Mouse (Mus musculus): ENCODE measurements around the gene Fry. TPM values are rescaled to one million over a fixed set of nuclear protein-coding genes. Genes with fewer than 3 reads are reported as not detected.

Gene Fry
- total and polyA plus RNA-seq, 3 experiments = 1.9 to 2.3 TPM; not detected in 1

DNA sequence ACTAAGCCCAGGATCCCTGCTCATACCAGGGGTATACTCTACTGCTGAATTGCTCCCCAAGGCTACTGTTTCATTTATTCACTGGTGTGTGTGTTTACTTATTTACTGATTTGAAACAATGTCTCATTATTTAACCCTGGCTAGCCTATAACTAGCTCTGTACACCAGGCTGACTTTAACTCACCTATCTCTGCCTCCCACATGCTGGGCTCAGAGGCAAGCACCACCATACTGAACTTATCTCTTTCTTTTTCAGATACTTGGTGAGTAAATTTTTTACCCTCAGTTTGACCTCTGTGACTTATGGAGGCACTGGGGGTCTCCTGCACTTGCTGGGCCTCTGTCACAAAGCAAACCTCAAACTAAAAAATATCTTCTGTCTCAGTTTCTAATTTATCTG is 252.4 kb downstream of the Fry start:
- Histone ChIP-seq H3K9ac (ENCODE audit: control insufficient read depth, low read depth, low read length, poor library complexity, severe bottlenecking) (no peak overlapping the region), H3K4me3 (ENCODE audit: control insufficient read depth in 1 of 2, insufficient read depth in 1 of 2, low read depth in 2 of 2, low read length in 2 of 2) (no peak overlapping the region), H3K4me1 (ENCODE audit: control insufficient read depth in 1 of 2, insufficient read depth in 2 of 2, low read length in 2 of 2) (no peaks in the 10 kb centered on the region; a peak in 1 of 4 replicates), H3K9me3 (replicated peaks; ENCODE audit: insufficient read depth, low read length) (no peaks in the 10 kb centered on the region), H3K36me3 (ENCODE audit: control insufficient read depth in 1 of 2, insufficient read depth in 2 of 2, low read length in 2 of 2) (0 out of 4 replicates have a peak, but pooled peaks cover 0 to 2% of the 10 kb centered on the region in 2 experiments), H3K79me2 (ENCODE audit: control insufficient read depth, insufficient read depth, low read length, poor library complexity) (no peaks in the 10 kb centered on the region), H3K27me3 (ENCODE audit: control insufficient read depth in 1 of 2, insufficient read depth in 2 of 2, low read length in 2 of 2) (no peaks in the 10 kb centered on the region), H3K27ac (ENCODE audit: control insufficient read depth, low read depth, low read length) (no peak overlapping the region)
- TF ChIP-seq SIN3A (IDR thresholded peaks at IDR 0.05; ENCODE audit: low read length) = no peak
- no peak for DNase-seq (ENCODE audit: low read depth, low spot score)

DNA sequence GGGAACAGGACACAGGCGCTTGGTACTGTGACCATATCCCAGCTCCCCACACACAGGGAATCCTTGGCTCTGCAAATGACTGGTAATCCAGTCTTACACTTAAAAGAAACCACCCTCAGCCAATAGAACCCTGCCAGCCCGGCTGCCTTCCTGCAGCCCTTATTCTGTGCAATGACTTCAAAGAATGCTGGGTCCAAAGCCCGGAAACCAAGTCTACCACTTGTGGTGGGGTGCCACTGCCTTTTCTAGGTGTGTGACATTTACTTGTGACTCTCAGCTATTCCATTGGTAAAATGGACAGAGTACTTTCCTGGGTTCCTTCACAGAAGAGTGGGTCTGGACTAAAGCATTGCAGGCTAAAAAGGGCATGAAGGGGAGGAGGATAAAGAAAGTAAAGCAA is 254.5 kb downstream of the Fry start:
- H3K36me3 ChIP-seq (ENCODE audit: control insufficient read depth in 1 of 2, insufficient read depth in 2 of 2, low read length in 2 of 2) = 0 out of 4 replicates have a peak, but pooled peaks cover 0 to 2% of the 10 kb centered on the region in 2 experiments
- no peak overlapping the region for H3K9ac ChIP-seq (ENCODE audit: control insufficient read depth, low read depth, low read length, poor library complexity, severe bottlenecking)
- TF ChIP-seq GABPA (IDR thresholded peaks at IDR 0.05; ENCODE audit: low read depth, low read length) (no peak), SIN3A (IDR thresholded peaks at IDR 0.05; ENCODE audit: low read length) (no peak)
- no peaks in the 10 kb centered on the region for H3K9me3 ChIP-seq (replicated peaks; ENCODE audit: insufficient read depth, low read length)
- H3K79me2 ChIP-seq (ENCODE audit: control insufficient read depth, insufficient read depth, low read length, poor library complexity) = no peaks in the 10 kb centered on the region
- no peaks in the 10 kb centered on the region; a peak in 1 of 4 replicates for H3K4me1 ChIP-seq (ENCODE audit: control insufficient read depth in 1 of 2, insufficient read depth in 2 of 2, low read length in 2 of 2)
- no peaks in the 10 kb centered on the region for H3K27me3 ChIP-seq (ENCODE audit: control insufficient read depth in 1 of 2, insufficient read depth in 2 of 2, low read length in 2 of 2)
- no peak for DNase-seq (ENCODE audit: low read depth, low spot score)
- no peak overlapping the region for H3K4me3 ChIP-seq (ENCODE audit: control insufficient read depth in 1 of 2, insufficient read depth in 1 of 2, low read depth in 2 of 2, low read length in 2 of 2)
- H3K27ac ChIP-seq (ENCODE audit: control insufficient read depth, low read depth, low read length) = no peak overlapping the region

DNA sequence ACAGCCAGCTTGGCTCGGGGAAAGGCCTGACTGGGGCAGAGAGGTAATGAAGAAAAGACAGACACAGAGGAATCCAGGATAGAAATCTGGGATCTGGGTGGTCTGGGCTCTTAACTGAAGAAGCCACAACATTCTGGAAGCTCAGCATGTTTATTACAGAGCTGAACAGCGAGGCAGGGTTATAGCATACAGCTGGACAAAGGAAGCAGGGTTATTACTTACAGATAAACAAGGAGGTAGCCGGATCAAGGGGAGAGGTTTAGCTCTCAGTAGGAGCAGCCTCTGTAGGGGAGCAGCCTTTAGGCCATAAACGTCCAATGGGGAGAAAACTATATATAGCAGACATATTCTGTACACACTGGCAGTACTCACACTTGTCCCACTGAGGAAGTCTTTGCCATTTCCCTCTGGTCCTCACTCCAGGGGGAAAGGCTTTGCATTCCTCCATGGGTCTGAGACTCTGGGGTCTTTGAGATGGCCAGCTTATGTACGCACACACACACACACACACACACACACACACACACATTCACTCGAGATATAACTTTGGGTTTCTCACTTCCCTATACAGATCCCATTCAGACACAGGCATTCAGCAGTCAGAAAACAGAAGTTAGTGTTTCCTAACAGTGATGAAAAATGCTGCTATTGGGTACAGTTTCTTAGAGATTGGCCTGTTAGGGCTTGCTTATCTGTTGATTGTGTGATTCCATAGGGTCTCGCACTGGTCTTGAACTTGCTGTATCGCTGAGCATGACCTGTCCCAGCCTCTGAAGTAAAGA is 256.5 kb downstream of the Fry start:
- DNase-seq (ENCODE audit: low read depth, low spot score) = no peak

DNA sequence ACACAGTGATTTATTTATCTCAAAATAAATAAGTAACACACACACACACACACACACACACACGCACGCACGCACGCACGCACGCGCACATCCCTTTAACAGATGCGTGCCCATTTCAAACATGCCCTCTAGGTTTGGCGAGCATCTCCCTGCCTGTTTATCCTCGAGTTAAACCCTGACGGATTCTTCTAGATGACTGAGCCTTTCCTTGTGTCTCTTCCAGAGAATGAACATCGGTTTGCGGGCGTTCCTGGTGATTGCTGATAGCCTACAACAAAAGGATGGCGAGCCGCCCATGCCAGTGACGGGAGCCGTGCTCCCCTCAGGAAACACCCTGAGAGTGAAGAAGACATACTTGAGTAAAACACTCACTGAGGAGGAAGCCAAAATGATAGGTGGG is 260.1 kb downstream of the Fry start:
- Histone ChIP-seq H3K4me1 (ENCODE audit: control insufficient read depth in 1 of 2, insufficient read depth in 2 of 2, low read length in 2 of 2) (no peaks in the 10 kb centered on the region), H3K79me2 (ENCODE audit: control insufficient read depth, insufficient read depth, low read length, poor library complexity) (no peaks in the 10 kb centered on the region), H3K36me3 (ENCODE audit: control insufficient read depth in 1 of 2, insufficient read depth in 2 of 2, low read length in 2 of 2) (no peaks in the 10 kb centered on the region), H3K9ac (ENCODE audit: control insufficient read depth, low read depth, low read length, poor library complexity, severe bottlenecking) (no peak overlapping the region), H3K9me3 (replicated peaks; ENCODE audit: insufficient read depth, low read length) (no peaks in the 10 kb centered on the region), H3K27me3 (ENCODE audit: control insufficient read depth in 1 of 2, insufficient read depth in 2 of 2, low read length in 2 of 2) (no peaks in the 10 kb centered on the region), H3K27ac (ENCODE audit: control insufficient read depth, low read depth, low read length) (no peak overlapping the region), H3K4me3 (ENCODE audit: control insufficient read depth in 1 of 2, insufficient read depth in 1 of 2, low read depth in 2 of 2, low read length in 2 of 2) (no peak overlapping the region)
- DNase-seq (ENCODE audit: low read depth, low spot score) = no peak
- TF ChIP-seq NRF1 (IDR thresholded peaks at IDR 0.05; ENCODE audit: insufficient read depth, low read depth, low read length, poor library complexity, severe bottlenecking) (no peak), MAX (IDR thresholded peaks at IDR 0.05; ENCODE audit: low read length) (no peak), MXI1 (IDR thresholded peaks at IDR 0.05; ENCODE audit: low read depth, low read length) (no peak), NELFE (IDR thresholded peaks at IDR 0.05; ENCODE audit: low read depth, low read length) (no peak), KAT2A (conservative IDR thresholded peaks at IDR 0.05; ENCODE audit: low read depth, low read length) (no peak), GABPA (IDR thresholded peaks at IDR 0.05; ENCODE audit: low read depth, low read length) (no peak), CTCF (IDR thresholded peaks at IDR 0.05 in 2 of 3, conservative IDR thresholded peaks at IDR 0.05 in 1 of 3; ENCODE audit: control insufficient read depth in 1 of 3, insufficient read depth in 1 of 3, low read depth in 2 of 3, low read length in 3 of 3, poor library complexity in 1 of 3, severe bottlenecking in 1 of 3) (no peak), TCF12 (IDR thresholded peaks at IDR 0.05; ENCODE audit: low read depth, low read length) (no peak), RCOR1 (IDR thresholded peaks at IDR 0.05; ENCODE audit: low read depth, low read length) (no peak), MEF2A (IDR thresholded peaks at IDR 0.05; ENCODE audit: extremely low read depth, insufficient replicate concordance, low read depth, low read length, poor library complexity, severe bottlenecking) (no peak), ZNF384 (IDR thresholded peaks at IDR 0.05; ENCODE audit: low read depth, low read length) (no peak), ZMIZ1 (IDR thresholded peaks at IDR 0.05; ENCODE audit: low read depth, low read length) (no peak), SMC3 (IDR thresholded peaks at IDR 0.05; ENCODE audit: low read depth, low read length) (no peak), MYC (IDR thresholded peaks at IDR 0.05; ENCODE audit: low read depth, low read length) (no peak), EP300 (IDR thresholded peaks at IDR 0.05; ENCODE audit: low read depth in 1 of 2, low read length in 2 of 2) (no peak), MAZ (IDR thresholded peaks at IDR 0.05; ENCODE audit: low read depth, low read length) (no peak)

More for the DNA sequence above, 256.5 kb downstream of the Fry start:
- Histone ChIP-seq H3K9ac (ENCODE audit: control insufficient read depth, low read depth, low read length, poor library complexity, severe bottlenecking) (no peak overlapping the region), H3K27me3 (ENCODE audit: control insufficient read depth in 1 of 2, insufficient read depth in 2 of 2, low read length in 2 of 2) (no peaks in the 10 kb centered on the region), H3K27ac (ENCODE audit: control insufficient read depth, low read depth, low read length) (no peak overlapping the region), H3K4me3 (ENCODE audit: control insufficient read depth in 1 of 2, insufficient read depth in 1 of 2, low read depth in 2 of 2, low read length in 2 of 2) (no peak overlapping the region), H3K4me1 (ENCODE audit: control insufficient read depth in 1 of 2, insufficient read depth in 2 of 2, low read length in 2 of 2) (no peaks in the 10 kb centered on the region; a peak in 1 of 4 replicates), H3K79me2 (ENCODE audit: control insufficient read depth, insufficient read depth, low read length, poor library complexity) (no peaks in the 10 kb centered on the region), H3K36me3 (ENCODE audit: control insufficient read depth in 1 of 2, insufficient read depth in 2 of 2, low read length in 2 of 2) (0 out of 4 replicates have a peak, but pooled peaks cover 0 to 2% of the 10 kb centered on the region in 2 experiments), H3K9me3 (replicated peaks; ENCODE audit: insufficient read depth, low read length) (no peaks in the 10 kb centered on the region)
- TF ChIP-seq MAX (IDR thresholded peaks at IDR 0.05; ENCODE audit: low read length) (no peak), POLR2A (IDR thresholded peaks at IDR 0.05; ENCODE audit: control insufficient read depth in 1 of 2, insufficient read depth in 1 of 2, low read depth in 1 of 2, low read length in 2 of 2, poor library complexity in 1 of 2) (no peak), MXI1 (IDR thresholded peaks at IDR 0.05; ENCODE audit: low read depth, low read length) (no peak), RAD21 (IDR thresholded peaks at IDR 0.05; ENCODE audit: low read depth, low read length) (no peak)
